Mouse (Mus musculus) G1E (cell line): Measurements from ENCODE around the gene Stxbp3. TPM values are rescaled to one million over a fixed set of nuclear protein-coding genes. Genes with fewer than 3 reads are reported as not detected.
A peak's percentile ranks its signal among the peaks of the same experiment; 100 is the strongest.

ENCODE experiments used
- ATAC-seq: 2 replicates; pipeline ENCODE4 v1.8.0; 2016; ENCODE audit warnings: mild to moderate bottlenecking; ENCODE audit not compliant: insufficient number of reproducible peaks, poor library complexity, low FRiP score, severe bottlenecking; ENCODE audit errors: extremely low read depth
- DNase-seq: peaks from one replicate; pipeline ENCODE4 v3.0.0; 2012; ENCODE audit warnings: low spot score
- H3K27me3 ChIP-seq: 2 replicates; pipeline ENCODE4 v1.6.1; 2012; ENCODE audit warnings: mild to moderate bottlenecking, low read length, inconsistent platforms; ENCODE audit not compliant: insufficient read depth
- H3K36me3 ChIP-seq: replicated peaks from 2 replicates; pipeline ENCODE3; 2012; ENCODE audit warnings: mild to moderate bottlenecking, inconsistent platforms
- H3K4me1 ChIP-seq: 2 replicates; pipeline ENCODE4 v1.6.1; 2012; ENCODE audit warnings: low read depth, low read length, inconsistent platforms, mixed read lengths; ENCODE audit not compliant: insufficient read depth
- H3K4me3 ChIP-seq: 2 replicates; pipeline ENCODE4 v1.5.1; 2012; ENCODE audit warnings: low read depth, mild to moderate bottlenecking, inconsistent platforms, low read length, moderate library complexity, mixed read lengths
- H3K9me3 ChIP-seq: replicated peaks from 2 replicates; pipeline ENCODE4 v1.6.1; 2012; ENCODE audit warnings: inconsistent platforms
- CTCF ChIP-seq: IDR thresholded peaks from 2 replicates; pipeline ENCODE4 v1.5.1; 2012; ENCODE audit warnings: low read depth, low read length, inconsistent platforms, mixed read lengths
- GATA1 ChIP-seq: IDR thresholded peaks from 2 replicates; pipeline ENCODE4 v1.6.1; 2012; ENCODE audit warnings: borderline replicate concordance, low read length, inconsistent platforms, mixed read lengths
- GATA2 ChIP-seq: IDR thresholded peaks from 2 replicates; pipeline ENCODE4 v1.6.1; 2012; ENCODE audit warnings: low read depth, low read length, inconsistent platforms, borderline replicate concordance
- POLR2AphosphoS5 ChIP-seq: IDR thresholded peaks from 2 replicates; pipeline ENCODE4 v1.6.1; 2012; ENCODE audit warnings: low read depth, low read length, inconsistent platforms; ENCODE audit not compliant: insufficient replicate concordance
- TAL1 ChIP-seq: conservative IDR thresholded peaks from 2 replicates; pipeline ENCODE4 v1.6.1; 2012; ENCODE audit warnings: low read depth, low read length, inconsistent platforms, mixed read lengths
- polyA plus RNA-seq: library from polyadenylated mRNA; stranded (reverse); fragments of >175 nt; gene quantifications from 2 replicates; pipeline ENCODE4 v1.2.3, GENCODE M21; 2012
- total RNA-seq, 2 experiments: library from RNA; stranded (forward) in 1 of 2; stranded (reverse) in 1 of 2; fragments of 200-1000 nt in 1 of 2; fragments of >200 nt in 1 of 2; fragmentation: Nextera tagmentation in 1 of 2; gene quantifications; 2 replicates each; pipeline ENCODE4 v1.2.3; 2014 to 2017

The Stxbp3 gene
- total and polyA plus RNA-seq, 3 experiments: 9.4 to 35.6 (median 27.9) TPM

- no peak for TF ChIP-seq TAL1
- no peak for TF ChIP-seq CTCF
- no peak for TF ChIP-seq POLR2AphosphoS5
- TF ChIP-seq GATA2: no peak
- no peak for TF ChIP-seq GATA1
- Histone ChIP-seq H3K4me1 (peaks cover 2% of the 10 kb centered on the region; the same call in 1 of the 2 replicates), H3K27me3 (peaks cover 8% of the 10 kb centered on the region), H3K36me3 (no peaks in the 10 kb centered on the region), H3K9me3 (0 out of 2 replicates have a peak, but pooled peaks cover 3% of the 10 kb centered on the region), H3K4me3 (no peak overlapping the region)
- no peak for DNase-seq
- no peak for ATAC-seq
Measured at GRCm38 (mm10) chr3:108778761-108779540, 61.4 kb downstream of the Stxbp3 start.

GRCm38 (mm10) chr3:108772811-108773210, 67.5 kb downstream of the Stxbp3 start:
- no peak for ATAC-seq
- TF ChIP-seq GATA2: no peak
- TF ChIP-seq GATA1: no peak
- no peak for TF ChIP-seq TAL1
- TF ChIP-seq POLR2AphosphoS5: no peak
- TF ChIP-seq CTCF: no peak
- Histone ChIP-seq H3K9me3 (no peaks in the 10 kb centered on the region), H3K27me3 (peaks cover 12% of the 10 kb centered on the region), H3K36me3 (no peaks in the 10 kb centered on the region), H3K4me1 (peaks cover 2% of the 10 kb centered on the region), H3K4me3 (no peak overlapping the region)
- DNase-seq: no peak

GRCm38 (mm10) chr3:108772211-108772610, 68.1 kb downstream of the Stxbp3 start:
- Histone ChIP-seq H3K4me3 (no peak overlapping the region), H3K27me3 (peaks cover 12% of the 10 kb centered on the region), H3K9me3 (no peaks in the 10 kb centered on the region), H3K4me1 (peaks cover 2% of the 10 kb centered on the region), H3K36me3 (no peaks in the 10 kb centered on the region)
- TF ChIP-seq POLR2AphosphoS5: no peak
- TF ChIP-seq GATA1: no peak
- no peak for TF ChIP-seq GATA2
- no peak for TF ChIP-seq TAL1
- no peak for TF ChIP-seq CTCF
- no peak for DNase-seq
- ATAC-seq: no peak

GRCm38 (mm10) chr3:108770725-108771368, 69.5 kb downstream of the Stxbp3 start:
- TF ChIP-seq CTCF (0 out of 2 replicates have a peak, but pooled peaks have one; percentile 12), TAL1 (no peak)
- peak; percentile 41 for DNase-seq
- H3K27me3 ChIP-seq: peaks cover 17% of the 10 kb centered on the region
- no peaks in the 10 kb centered on the region for H3K9me3 ChIP-seq
- no peaks in the 10 kb centered on the region for H3K36me3 ChIP-seq
- H3K4me3 ChIP-seq: no peak overlapping the region
- ATAC-seq: peak; percentile 63
- H3K4me1 ChIP-seq: no peaks in the 10 kb centered on the region; the same call in 1 of the 2 replicates

- Histone ChIP-seq H3K27me3 (peaks cover 24% of the 10 kb centered on the region), H3K4me3 (no peak overlapping the region), H3K9me3 (no peaks in the 10 kb centered on the region), H3K4me1 (no peaks in the 10 kb centered on the region; the same call in 1 of the 2 replicates), H3K36me3 (no peaks in the 10 kb centered on the region)
- TF ChIP-seq TAL1: no peak
- TF ChIP-seq GATA2: no peak
- no peak for TF ChIP-seq GATA1
- no peak for TF ChIP-seq POLR2AphosphoS5
- no peak for TF ChIP-seq CTCF
- ATAC-seq (no peak), DNase-seq (no peak)
Measured at GRCm38 (mm10) chr3:108769547-108769946, 70.8 kb downstream of the Stxbp3 start.

GRCm38 (mm10) chr3:108767416-108767815, 72.9 kb downstream of the Stxbp3 start:
- no peak for DNase-seq

More at GRCm38 (mm10) chr3:108767416-108767815, 72.9 kb downstream of the Stxbp3 start:
- ATAC-seq: no peak
- Histone ChIP-seq H3K9me3 (no peaks in the 10 kb centered on the region), H3K36me3 (no peaks in the 10 kb centered on the region), H3K4me1 (no peaks in the 10 kb centered on the region; the same call in 1 of the 2 replicates), H3K4me3 (no peak overlapping the region), H3K27me3 (peaks cover 22% of the 10 kb centered on the region)
- TF ChIP-seq GATA2 (no peak), CTCF (no peak), POLR2AphosphoS5 (no peak), TAL1 (no peak)
